Mouse (Mus musculus) kidney, embryonic 15.5 days (tissue): ENCODE data around the gene Best1. TPM values are rescaled to one million over a fixed set of nuclear protein-coding genes. Genes with fewer than 3 reads are reported as not detected.

Source experiments
- ATAC-seq: fragments of 200-750 bp; cut with Nextera tagmentation; replicated peaks from 2 replicates; pipeline ENCODE4 v1.8.0; 2017; ENCODE audit warnings: moderate TSS enrichment; ENCODE audit not compliant: low FRiP score
- H3K27ac ChIP-seq: fragments of 300-500 bp; sonication (generic); 2 replicates; pipeline ENCODE4 v1.5.1; 2015; ENCODE audit warnings: mild to moderate bottlenecking, inconsistent platforms
- H3K27me3 ChIP-seq: fragments of 300-500 bp; sonication (generic); 2 replicates; pipeline ENCODE4 v1.6.1; 2015; ENCODE audit warnings: inconsistent platforms
- H3K36me3 ChIP-seq: fragments of 300-500 bp; sonication (generic); 2 replicates; pipeline ENCODE4 v1.6.1; 2015; ENCODE audit warnings: inconsistent platforms
- H3K4me1 ChIP-seq: fragments of 300-500 bp; sonication (generic); 2 replicates; pipeline ENCODE4 v1.6.1; 2015; ENCODE audit warnings: inconsistent platforms
- H3K4me2 ChIP-seq: fragments of 300-500 bp; sonication (generic); 2 replicates; pipeline ENCODE4 v1.6.1; 2015; ENCODE audit warnings: moderate library complexity, mild to moderate bottlenecking, inconsistent platforms
- H3K4me3 ChIP-seq: fragments of 300-500 bp; sonication (generic); replicated peaks from 2 replicates; pipeline ENCODE4 v1.5.1; 2015; ENCODE audit warnings: mild to moderate bottlenecking, inconsistent platforms
- H3K9ac ChIP-seq: fragments of 300-500 bp; sonication (generic); 2 replicates; pipeline ENCODE4 v1.6.1; 2015; ENCODE audit warnings: mild to moderate bottlenecking, inconsistent platforms
- H3K9me3 ChIP-seq: fragments of 300-500 bp; sonication (generic); replicated peaks from 2 replicates; pipeline ENCODE4 v1.6.1; 2016; ENCODE audit warnings: inconsistent platforms
- WGBS: fragments of 180-500 bp; shearing (Covaris S2); methylation state at CpG from one replicate; pipeline ENCODE4 v1.1.7; 2015; ENCODE audit warnings: mixed read lengths; 5-methylcytosine and 5-hydroxymethylcytosine counted together
- polyA plus RNA-seq: library from polyadenylated mRNA; unstranded; fragments of >200 nt; fragmentation: Nextera tagmentation; extraction: Ambion mirVana; gene quantifications from 2 replicates; pipeline ENCODE4 v1.2.1, GENCODE M21; 2015

Best1 gene
- polyA plus RNA-seq, 1 experiment from 2014 or later = 1.4 TPM

DNA sequence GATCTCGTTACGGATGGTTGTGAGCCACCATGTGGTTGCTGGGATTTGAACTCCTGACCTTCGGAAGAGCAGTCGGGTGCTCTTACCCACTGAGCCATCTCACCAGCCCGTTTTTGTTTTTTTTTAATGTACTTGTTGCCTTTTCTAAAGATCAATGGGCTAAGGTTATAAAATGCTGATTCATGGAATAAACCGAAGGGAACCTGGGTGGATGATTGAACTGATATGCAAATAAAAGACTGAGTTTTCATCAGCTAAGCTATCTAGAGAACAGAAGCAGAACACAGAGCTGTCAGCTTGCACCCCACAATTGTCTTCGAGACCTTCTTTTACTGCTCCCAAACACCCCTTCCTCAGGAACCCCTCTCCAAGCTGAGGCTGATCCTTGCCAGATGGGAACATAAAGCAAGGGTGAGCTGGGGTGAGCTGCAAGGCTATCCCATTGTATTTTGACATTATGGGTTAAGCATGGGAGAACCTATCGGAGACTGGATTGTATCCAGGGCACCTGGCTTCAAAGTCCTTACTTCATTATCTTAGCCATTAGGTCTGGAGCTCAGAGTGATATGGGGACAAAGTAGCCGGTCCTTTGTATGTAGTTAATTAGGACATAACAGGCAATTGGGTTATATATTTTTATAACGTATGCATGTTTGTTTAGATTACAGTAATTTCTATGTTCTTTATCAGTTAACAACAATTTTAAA, 33.2 kb downstream of the Best1 start:
- no peaks in the 10 kb centered on the region for H3K27me3 ChIP-seq
- no peaks in the 10 kb centered on the region for H3K36me3 ChIP-seq
- H3K4me2 ChIP-seq = no peak overlapping the region
- 77% methylated on average over 10 of the region's 10 CpGs for WGBS
- no peak overlapping the region for H3K4me3 ChIP-seq
- no peaks in the 10 kb centered on the region for H3K4me1 ChIP-seq
- H3K27ac ChIP-seq = no peak overlapping the region
- no peak for ATAC-seq
- no peak overlapping the region for H3K9ac ChIP-seq
- H3K9me3 ChIP-seq = no peaks in the 10 kb centered on the region

DNA sequence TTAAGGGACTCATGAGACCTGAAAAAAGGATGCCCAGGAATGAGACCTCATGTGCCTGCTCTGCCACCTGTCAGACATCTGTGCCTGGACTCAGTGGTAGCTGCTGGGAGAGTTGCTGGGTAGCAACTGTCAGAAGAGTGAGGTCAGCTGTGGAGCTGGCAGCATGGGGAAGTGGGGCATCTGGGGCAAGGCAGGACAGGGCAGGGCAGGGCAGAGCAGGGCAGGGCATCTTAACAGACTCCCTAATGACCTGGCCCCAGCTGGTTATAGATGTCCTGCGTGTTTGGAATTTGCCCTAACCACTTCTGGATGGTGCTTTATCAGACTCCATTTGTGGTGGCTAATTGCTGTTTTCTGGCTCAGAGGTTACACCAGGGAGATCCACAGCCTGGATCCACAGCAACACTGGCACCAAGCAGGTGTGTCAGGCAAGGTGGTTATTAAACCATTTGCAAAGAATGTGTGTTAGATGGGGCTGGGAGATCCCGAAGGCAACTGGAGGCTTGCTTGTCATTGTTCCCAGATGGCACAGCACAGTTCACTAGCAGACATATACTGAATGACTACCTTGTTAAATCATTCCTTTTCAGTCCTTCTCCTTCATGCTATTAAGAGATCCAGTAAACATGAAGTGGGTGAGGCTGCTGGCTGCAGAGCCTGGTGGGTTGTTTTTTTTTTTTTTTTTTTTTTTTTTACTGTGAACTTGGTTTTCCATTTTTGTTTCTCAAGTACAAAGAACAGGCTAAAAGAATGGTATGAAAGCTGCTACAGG, 35.2 kb downstream of the Best1 start:
- no peak overlapping the region for H3K27ac ChIP-seq
- no peak for ATAC-seq
- 59% methylated on average over 2 of the region's 2 CpGs for WGBS

DNA sequence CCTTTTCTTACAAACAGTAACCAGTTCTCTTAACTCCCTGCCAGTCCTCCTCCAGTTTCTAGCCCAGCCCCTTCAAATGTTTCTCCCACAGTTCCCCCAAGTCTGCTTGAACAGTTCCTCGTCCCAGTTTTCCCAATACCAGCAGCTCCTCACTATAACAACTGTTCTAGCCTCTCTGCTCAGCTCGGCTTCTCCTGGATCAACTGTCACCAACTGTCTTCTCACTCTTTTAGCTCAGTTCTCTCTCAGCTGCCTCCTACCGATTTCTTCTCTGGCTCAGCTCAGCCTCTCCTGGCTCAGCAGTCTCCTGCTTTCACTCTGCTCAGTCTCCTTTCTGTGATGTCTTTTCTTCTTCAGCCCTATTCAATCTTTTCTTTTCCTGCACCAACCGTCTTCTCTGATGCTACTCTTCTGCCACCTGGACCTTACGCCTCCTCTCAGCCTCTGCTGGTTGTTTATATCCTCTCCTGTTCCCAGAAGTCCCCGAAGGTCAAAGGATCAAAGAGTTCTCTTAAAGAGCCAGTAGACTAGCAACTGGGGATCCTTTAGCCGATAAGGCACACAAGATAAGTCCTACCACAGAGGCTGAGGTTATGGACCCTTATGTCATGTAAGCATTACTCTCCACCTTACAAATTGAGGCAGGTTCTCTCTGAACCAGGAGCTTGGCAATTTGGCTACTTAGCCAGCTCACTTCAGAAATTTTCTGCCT, 37.1 kb downstream of the Best1 start:
- 15% methylated on average over 7 of the region's 7 CpGs for WGBS
- no peak overlapping the region for H3K4me3 ChIP-seq
- H3K4me1 ChIP-seq = no peaks in the 10 kb centered on the region
- H3K27me3 ChIP-seq = no peaks in the 10 kb centered on the region
- H3K36me3 ChIP-seq = no peaks in the 10 kb centered on the region
- no peak for ATAC-seq
- H3K4me2 ChIP-seq = no peak overlapping the region
- no peaks in the 10 kb centered on the region for H3K9me3 ChIP-seq
- H3K9ac ChIP-seq = no peak overlapping the region
- no peak overlapping the region for H3K27ac ChIP-seq

More for the DNA sequence above, 35.2 kb downstream of the Best1 start:
- no peaks in the 10 kb centered on the region for H3K9me3 ChIP-seq
- no peak overlapping the region for H3K4me3 ChIP-seq
- no peak overlapping the region for H3K4me2 ChIP-seq
- H3K9ac ChIP-seq = no peak overlapping the region
- no peaks in the 10 kb centered on the region for H3K27me3 ChIP-seq
- no peaks in the 10 kb centered on the region for H3K4me1 ChIP-seq
- no peaks in the 10 kb centered on the region for H3K36me3 ChIP-seq

DNA sequence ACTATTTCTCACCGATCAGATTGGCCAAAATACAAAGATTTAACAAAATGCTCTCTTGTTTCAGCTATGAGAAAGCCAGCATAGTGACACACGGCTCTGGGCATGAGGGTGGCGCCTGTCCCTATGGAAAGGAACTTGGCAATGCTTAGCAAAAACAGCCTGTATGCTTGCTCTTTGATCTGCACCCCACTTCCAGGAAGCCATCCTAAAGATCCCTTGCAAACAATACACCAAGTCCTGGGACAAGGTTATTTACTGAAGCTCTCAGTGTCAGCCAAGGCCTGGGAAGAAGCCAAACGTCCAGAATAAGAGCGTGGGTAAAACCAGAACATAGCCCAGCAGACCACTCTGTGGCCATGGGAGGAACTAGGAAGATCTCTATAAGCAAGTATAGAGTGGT, 40.7 kb downstream of the Best1 start:
- H3K27ac ChIP-seq = no peak overlapping the region
- ATAC-seq = no peak
- no peaks in the 10 kb centered on the region for H3K4me1 ChIP-seq
- H3K9ac ChIP-seq = no peak overlapping the region
- no peaks in the 10 kb centered on the region for H3K27me3 ChIP-seq
- no peaks in the 10 kb centered on the region for H3K36me3 ChIP-seq
- H3K4me2 ChIP-seq = no peak overlapping the region
- no peaks in the 10 kb centered on the region for H3K9me3 ChIP-seq
- 77% methylated on average over 5 of the region's 5 CpGs for WGBS
- no peak overlapping the region for H3K4me3 ChIP-seq

DNA sequence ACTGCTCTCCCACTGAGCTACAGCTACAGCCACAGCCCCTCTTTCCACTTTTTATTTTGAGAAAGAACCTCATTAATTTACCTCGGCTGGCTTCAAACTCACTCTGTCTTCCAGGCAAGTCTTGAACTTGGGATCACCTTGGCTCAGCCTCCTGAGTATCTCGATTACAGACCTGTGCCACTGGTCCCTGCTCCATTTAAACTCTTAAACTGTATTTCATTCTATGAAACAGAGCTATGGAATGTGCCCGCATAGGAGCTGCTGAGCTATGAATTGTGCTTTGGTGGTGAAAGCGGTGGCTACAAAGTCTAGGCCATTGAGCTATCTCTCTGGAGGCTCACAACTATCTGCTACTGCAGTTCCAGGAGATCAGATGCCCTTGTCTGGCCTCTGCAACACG, 43.5 kb downstream of the Best1 start:
- Histone ChIP-seq H3K4me1 (peaks cover 15% of the 10 kb centered on the region), H3K4me3 (no peak overlapping the region), H3K9me3 (no peaks in the 10 kb centered on the region), H3K9ac (no peak overlapping the region), H3K27ac (no peak overlapping the region), H3K27me3 (no peaks in the 10 kb centered on the region), H3K36me3 (no peaks in the 10 kb centered on the region), H3K4me2 (no peak overlapping the region)
- WGBS = 83% methylated on average over 5 of the region's 5 CpGs
- no peak for ATAC-seq

DNA sequence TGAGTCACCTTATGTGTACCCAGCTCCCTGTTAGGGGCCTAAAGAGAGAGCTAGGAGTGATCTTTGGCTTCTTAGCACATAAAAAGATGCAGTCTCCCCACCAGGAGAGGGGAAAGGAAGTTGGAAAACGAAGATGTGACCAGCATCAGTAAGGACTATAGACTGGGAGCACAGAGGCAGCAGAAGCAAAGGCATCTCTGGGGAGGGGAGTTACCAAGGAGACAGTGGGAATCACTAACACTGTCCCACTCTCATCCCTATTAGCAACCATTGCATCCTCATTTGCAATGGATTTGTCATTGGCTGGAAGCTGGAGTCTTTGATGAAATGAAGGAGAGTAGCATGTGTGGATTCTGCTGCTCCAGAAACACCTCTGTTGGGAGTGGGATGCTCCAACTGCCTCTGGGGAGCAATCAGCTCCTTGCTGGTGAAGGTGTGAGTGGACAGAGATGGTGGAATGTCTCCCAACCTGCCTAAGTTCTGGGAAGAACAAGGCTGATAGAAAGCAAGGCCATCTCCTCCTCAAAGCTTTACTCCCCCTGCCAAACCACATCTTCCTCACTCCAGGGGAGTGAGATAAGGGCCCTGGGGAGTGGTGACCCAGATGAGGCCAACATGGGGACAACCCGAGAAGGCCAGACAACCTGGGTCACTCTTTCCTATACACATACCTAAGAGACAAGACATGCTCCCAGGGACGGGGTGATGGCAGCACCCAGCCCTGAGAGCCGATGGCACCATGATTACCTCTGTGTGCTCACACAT, 44.6 kb downstream of the Best1 start:
- Histone ChIP-seq H3K9me3 (no peaks in the 10 kb centered on the region), H3K4me3 (no peak overlapping the region), H3K27ac (no peak overlapping the region), H3K4me2 (no peak overlapping the region), H3K4me1 (peaks cover 15% of the 10 kb centered on the region), H3K9ac (no peak overlapping the region), H3K27me3 (no peaks in the 10 kb centered on the region), H3K36me3 (no peaks in the 10 kb centered on the region)
- ATAC-seq = no peak
- 80% methylated on average over 4 of the region's 4 CpGs for WGBS

DNA sequence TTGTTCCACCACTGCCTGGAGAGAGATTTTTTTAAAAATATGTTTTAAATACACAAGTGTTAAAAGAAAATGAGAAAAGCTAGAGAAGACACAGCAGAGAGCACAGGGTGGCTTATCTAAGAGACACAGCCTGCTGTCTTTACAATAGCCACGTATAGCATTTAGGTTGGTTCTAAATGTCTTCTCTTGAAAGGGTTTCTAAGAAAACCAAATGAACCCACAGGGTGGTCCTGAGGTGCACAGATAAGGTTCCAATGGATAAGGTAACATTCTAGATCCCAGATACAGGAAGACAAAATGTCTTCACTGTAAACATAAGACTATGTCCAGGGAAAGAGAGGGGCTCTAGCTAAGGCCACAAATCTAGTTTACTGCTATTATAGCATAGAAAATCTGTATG, 46.0 kb downstream of the Best1 start:
- Histone ChIP-seq H3K27ac (peak overlapping the region; percentile 87), H3K27me3 (no peaks in the 10 kb centered on the region), H3K4me3 (no peak overlapping the region), H3K4me2 (no peak overlapping the region), H3K36me3 (no peaks in the 10 kb centered on the region), H3K9me3 (no peaks in the 10 kb centered on the region), H3K9ac (no peak overlapping the region), H3K4me1 (peaks cover 15% of the 10 kb centered on the region)
- WGBS = 70% methylated on average over 1 of the region's 1 CpGs
- ATAC-seq = no peak

DNA sequence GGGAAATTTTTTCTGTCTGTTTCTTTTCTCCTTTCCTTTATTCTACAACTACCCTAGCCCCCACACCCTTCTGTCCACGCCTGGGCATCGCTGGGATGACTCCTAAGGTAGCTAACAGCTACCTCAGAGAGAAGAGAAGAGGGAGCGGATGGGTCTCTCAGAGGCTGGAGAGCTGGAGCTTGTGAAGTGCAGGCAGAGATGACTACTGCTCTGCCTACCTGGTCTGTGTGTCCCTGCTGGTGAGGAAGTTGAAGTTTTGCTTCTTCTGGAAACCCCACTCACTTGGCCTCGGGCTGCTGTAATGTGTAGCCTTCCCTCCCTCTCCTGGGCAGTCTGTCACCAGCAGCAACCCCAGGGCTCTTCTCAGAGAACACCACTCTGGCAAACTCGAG, 46.6 kb downstream of the Best1 start:
- Histone ChIP-seq H3K9ac (no peak overlapping the region), H3K9me3 (no peaks in the 10 kb centered on the region), H3K4me2 (peak overlapping the region; percentile 34), H3K4me3 (0 out of 2 replicates have a peak overlapping the region, but pooled peaks have one; percentile 8), H3K27ac (peak overlapping the region; percentile 87), H3K27me3 (no peaks in the 10 kb centered on the region), H3K4me1 (peaks cover 15% of the 10 kb centered on the region), H3K36me3 (no peaks in the 10 kb centered on the region)
- WGBS = 28% methylated on average over 5 of the region's 5 CpGs
- ATAC-seq = peak; percentile 49; the same call in 1 of the 2 replicates

DNA sequence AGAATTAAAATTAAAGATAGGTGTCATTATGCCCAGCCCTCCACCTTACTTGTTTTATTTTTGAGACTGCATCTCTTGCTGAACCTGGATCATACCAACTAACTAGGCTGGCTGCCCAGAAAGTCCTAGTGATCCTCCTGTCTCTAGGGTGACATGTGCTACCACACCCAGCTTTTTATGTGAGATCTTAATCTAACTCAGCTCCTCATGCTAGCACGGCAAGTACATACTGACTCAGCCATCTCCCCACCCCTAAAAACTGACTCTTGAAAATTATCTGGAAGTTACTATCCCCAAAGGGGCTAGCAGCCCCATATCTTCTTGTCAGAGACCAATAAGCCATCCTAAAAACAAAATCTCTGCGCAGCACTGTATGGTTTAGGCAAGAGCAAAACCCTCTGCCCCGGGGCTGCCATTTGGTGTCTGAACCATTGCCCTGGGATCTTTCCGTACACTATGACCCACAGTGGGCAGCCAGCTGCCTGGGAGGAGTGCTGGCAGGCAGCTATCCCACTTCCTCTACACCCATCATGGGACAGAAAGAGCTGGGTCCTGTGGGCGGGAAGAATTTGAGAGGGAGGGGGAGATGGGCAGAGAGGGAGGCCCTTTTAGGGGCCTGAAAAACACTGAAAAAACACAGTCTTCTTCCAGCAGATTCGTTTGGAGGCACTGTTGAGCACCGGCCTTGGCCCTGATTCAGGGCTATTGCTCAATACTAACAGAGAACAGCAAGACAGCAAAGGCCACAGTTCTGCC, 47.2 kb downstream of the Best1 start:
- Histone ChIP-seq H3K4me1 (peaks cover 15% of the 10 kb centered on the region), H3K4me3 (0 out of 2 replicates have a peak overlapping the region, but pooled peaks have one; percentile 8), H3K36me3 (no peaks in the 10 kb centered on the region), H3K27me3 (no peaks in the 10 kb centered on the region), H3K27ac (peak overlapping the region; percentile 87), H3K9me3 (no peaks in the 10 kb centered on the region), H3K9ac (no peak overlapping the region), H3K4me2 (peak overlapping the region; percentile 34)
- WGBS = 23% methylated on average over 7 of the region's 7 CpGs
- ATAC-seq = peak; percentile 84

DNA sequence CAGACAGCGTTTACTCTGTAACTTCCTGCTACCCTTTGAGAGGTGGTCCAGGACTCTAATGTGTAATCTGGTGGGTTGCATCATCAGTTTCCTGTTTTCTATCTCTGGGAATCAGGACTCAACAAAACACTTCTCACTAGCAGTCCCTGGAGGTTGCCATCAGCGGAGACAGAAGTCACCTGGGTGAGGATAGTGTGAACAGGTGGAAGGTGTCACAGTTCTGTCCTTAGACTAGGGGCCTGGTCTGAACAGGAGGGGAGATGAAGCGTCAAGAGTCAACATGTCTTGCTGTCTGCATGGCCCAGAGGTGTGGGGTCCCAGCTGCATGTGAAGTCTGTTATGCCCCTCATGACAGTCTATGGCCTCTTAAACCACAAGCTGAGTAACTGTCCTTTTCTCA, 48.5 kb downstream of the Best1 start:
- ATAC-seq = no peak
- Histone ChIP-seq H3K9ac (no peak overlapping the region), H3K4me3 (no peak overlapping the region), H3K27ac (no peak overlapping the region), H3K4me2 (no peak overlapping the region), H3K36me3 (no peaks in the 10 kb centered on the region), H3K4me1 (peaks cover 15% of the 10 kb centered on the region), H3K9me3 (no peaks in the 10 kb centered on the region), H3K27me3 (no peaks in the 10 kb centered on the region)
- 85% methylated on average over 3 of the region's 3 CpGs for WGBS

DNA sequence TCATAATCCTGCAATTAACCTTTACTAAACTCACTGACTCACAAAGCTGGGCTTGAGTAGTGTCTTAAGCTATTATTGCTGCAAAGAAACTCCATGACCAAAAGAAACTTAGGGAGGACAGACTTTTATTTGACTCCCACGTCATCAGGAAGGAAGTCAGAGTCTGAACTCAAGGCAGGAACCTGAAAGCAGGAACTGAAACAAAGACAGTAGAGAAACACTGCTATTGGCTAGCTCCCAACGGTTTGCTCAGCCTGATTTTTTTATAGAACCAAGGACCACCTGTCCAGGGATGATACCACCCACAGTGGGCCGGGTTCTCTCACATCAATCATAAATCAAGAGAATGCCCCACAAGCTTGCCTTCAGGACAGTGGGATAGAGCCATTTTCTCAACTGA, 49.0 kb downstream of the Best1 start:
- peaks cover 15% of the 10 kb centered on the region for H3K4me1 ChIP-seq
- no peak overlapping the region for H3K27ac ChIP-seq
- H3K36me3 ChIP-seq = no peaks in the 10 kb centered on the region
- no peaks in the 10 kb centered on the region for H3K27me3 ChIP-seq
- H3K9ac ChIP-seq = no peak overlapping the region
- no peak for ATAC-seq
- H3K9me3 ChIP-seq = no peaks in the 10 kb centered on the region
- no peak overlapping the region for H3K4me2 ChIP-seq
- no peak overlapping the region for H3K4me3 ChIP-seq
- 64% methylated on average over 3 of the region's 3 CpGs for WGBS
